8 mouse cellular contexts compared by ENCODE assay signal in genomic region chr15:27647686-27648085, GRCm38 (mm10). TPM values are rescaled to one million over a fixed set of nuclear protein-coding genes. Genes with fewer than 3 reads are reported as not detected.
DNase-seq lines count a peak whose midpoint lies in the region; ATAC-seq and TF ChIP-seq lines count a peak whose summit lies in the region.
"Had no signal": no experiment of that assay in that cellular context is flagged by ENCODE, and none has a peak within 500 bp of the region (broad histone marks: within the 10 kb centered on the region; RNA-seq: fewer than 3 reads in every experiment).

No protein-coding gene starts in this region.

- H3K4me3 ChIP-seq in intestine, postnatal 0 days (ENCODE audit: low read depth, low read length): no peak overlapping the region
- H3K4me3 ChIP-seq in intestine, embryonic 15.5 days (replicated peaks): no peak overlapping the region
- H3K4me3 ChIP-seq in MEL (ENCODE audit: control insufficient read depth in 1 of 2, insufficient read depth in 1 of 2, low read depth in 2 of 2, low read length in 2 of 2): no peak overlapping the region

- H3K27me3 ChIP-seq in intestine, postnatal 0 days (replicated peaks; ENCODE audit: control insufficient read depth, insufficient read depth, low read length): no peaks in the 10 kb centered on the region
- no peaks in the 10 kb centered on the region for H3K27me3 ChIP-seq in intestine, embryonic 15.5 days (replicated peaks)
- peaks cover 0 to 2% of the 10 kb centered on the region in 2 experiments; a peak in 2 of 4 replicates for H3K27me3 ChIP-seq in MEL (ENCODE audit: control insufficient read depth in 1 of 2, insufficient read depth in 2 of 2, low read length in 2 of 2)

- no peak overlapping the region for H3K4me2 ChIP-seq in intestine, postnatal 0 days (replicated peaks; ENCODE audit: low read depth)
- H3K4me2 ChIP-seq in intestine, embryonic 15.5 days (replicated peaks): no peak overlapping the region

- no peaks in the 10 kb centered on the region for H3K9me3 ChIP-seq in intestine, postnatal 0 days (ENCODE audit: control insufficient read depth)
- H3K9me3 ChIP-seq in intestine, embryonic 15.5 days: no peaks in the 10 kb centered on the region
- H3K9me3 ChIP-seq in MEL (replicated peaks; ENCODE audit: insufficient read depth, low read length): no peaks in the 10 kb centered on the region

- no peak for ATAC-seq in intestine, postnatal 0 days
- no peak for ATAC-seq in intestine, embryonic 15.5 days
- no peak for ATAC-seq in monocyte, adult 5-6 weeks (replicated peaks; ENCODE audit: insufficient number of reproducible peaks, low FRiP score, low TSS enrichment, poor library complexity, severe bottlenecking)

- TF ChIP-seq RAD21 in MEL (IDR thresholded peaks at IDR 0.05; ENCODE audit: low read depth, low read length): peak; percentile 99

- WGBS in intestine, postnatal 0 days: 47% methylated on average over 3 of the region's 3 CpGs
- WGBS in intestine, embryonic 15.5 days: 43% methylated on average over 3 of the region's 3 CpGs

- TF ChIP-seq EP300 in MEL (IDR thresholded peaks at IDR 0.05; ENCODE audit: low read depth in 1 of 2, low read length in 2 of 2): no peak

- peak; percentile 69 for TF ChIP-seq CTCF in intestine, postnatal 0 days (IDR thresholded peaks at IDR 0.05; ENCODE audit: low read depth)
- TF ChIP-seq CTCF in MEL (IDR thresholded peaks at IDR 0.05 in 2 of 3, conservative IDR thresholded peaks at IDR 0.05 in 1 of 3; ENCODE audit: control insufficient read depth in 1 of 3, insufficient read depth in 1 of 3, low read depth in 2 of 3, low read length in 3 of 3, poor library complexity in 1 of 3, severe bottlenecking in 1 of 3): peak; percentile 34 to 82 (median 48); a peak in 5 of 6 replicates

- DNase-seq in A20 (ENCODE audit: low read depth, low spot score) (peak; percentile 47), MEL (ENCODE audit: low read depth, low spot score) (peak; percentile 66)
- DNase-seq in induced T-regulatory cell, adult 2 months (ENCODE audit: low read depth): peak; percentile 88
- no peak for DNase-seq in T-cell, adult 2 months (ENCODE audit: low spot score)
- DNase-seq: cerebellum, adult 18-20 months had no signal

- H3K36me3 ChIP-seq in intestine, postnatal 0 days (ENCODE audit: control insufficient read depth, insufficient read depth): no peaks in the 10 kb centered on the region
- no peaks in the 10 kb centered on the region for H3K36me3 ChIP-seq in intestine, embryonic 15.5 days
- H3K36me3 ChIP-seq in MEL (ENCODE audit: control insufficient read depth in 1 of 2, insufficient read depth in 2 of 2, low read length in 2 of 2): no peaks in the 10 kb centered on the region

- no peaks in the 10 kb centered on the region for H3K4me1 ChIP-seq in intestine, postnatal 0 days (replicated peaks; ENCODE audit: control insufficient read depth, insufficient read depth, low read length)
- H3K4me1 ChIP-seq in intestine, embryonic 15.5 days (replicated peaks): no peaks in the 10 kb centered on the region
- H3K4me1 ChIP-seq in MEL (ENCODE audit: control insufficient read depth in 1 of 2, insufficient read depth in 2 of 2, low read length in 2 of 2): no peaks in the 10 kb centered on the region

- no peaks in the 10 kb centered on the region for H3K79me2 ChIP-seq in MEL (ENCODE audit: control insufficient read depth, insufficient read depth, low read length, poor library complexity)

- no peak overlapping the region for H3K27ac ChIP-seq in intestine, postnatal 0 days (ENCODE audit: low read depth, low read length)
- H3K27ac ChIP-seq in intestine, embryonic 15.5 days: no peak overlapping the region
- H3K27ac ChIP-seq in MEL (ENCODE audit: control insufficient read depth, low read depth, low read length): no peak overlapping the region

- H3K9ac ChIP-seq in intestine, postnatal 0 days (ENCODE audit: low read depth, low read length): no peak overlapping the region
- no peak overlapping the region for H3K9ac ChIP-seq in intestine, embryonic 15.5 days
- H3K9ac ChIP-seq in MEL (ENCODE audit: control insufficient read depth, low read depth, low read length, poor library complexity, severe bottlenecking): no peak overlapping the region

- no peak for TF ChIP-seq POLR2A in MEL (IDR thresholded peaks at IDR 0.05; ENCODE audit: control insufficient read depth in 1 of 2, insufficient read depth in 1 of 2, low read depth in 1 of 2, low read length in 2 of 2, poor library complexity in 1 of 2)

TF ChIP-seq in MEL, 35 proteins besides CTCF, POLR2A, EP300 and RAD21:
- TF ChIP-seq SMC3 (IDR thresholded peaks at IDR 0.05; ENCODE audit: low read depth, low read length) (peak; percentile 88), TBP (IDR thresholded peaks at IDR 0.05; ENCODE audit: low read depth, low read length) (no peak), ZNF384 (IDR thresholded peaks at IDR 0.05; ENCODE audit: low read depth, low read length) (peak; percentile 48), NRF1 (IDR thresholded peaks at IDR 0.05; ENCODE audit: insufficient read depth, low read depth, low read length, poor library complexity, severe bottlenecking) (no peak), BHLHE40 (IDR thresholded peaks at IDR 0.05; ENCODE audit: borderline replicate concordance, low read depth, low read length) (0 out of 2 replicates have a peak, but pooled peaks have one; percentile 9), KAT2A (conservative IDR thresholded peaks at IDR 0.05; ENCODE audit: low read depth, low read length) (no peak), ZC3H11A (IDR thresholded peaks at IDR 0.05; ENCODE audit: low read depth, low read length) (peak; percentile 91), CHD1 (IDR thresholded peaks at IDR 0.05; ENCODE audit: low read depth, low read length) (no peak), ETS1 (IDR thresholded peaks at IDR 0.05; ENCODE audit: low read depth, low read length) (no peak), MAFK (IDR thresholded peaks at IDR 0.05; ENCODE audit: borderline replicate concordance, low read depth, low read length) (no peak), MYB (IDR thresholded peaks at IDR 0.05; ENCODE audit: low read depth, low read length) (no peak), CHD2 (IDR thresholded peaks at IDR 0.05; ENCODE audit: low read length) (no peak), USF2 (IDR thresholded peaks at IDR 0.05; ENCODE audit: borderline replicate concordance in 1 of 2, insufficient read depth in 1 of 2, low read depth in 1 of 2, low read length in 2 of 2) (no peak), POLR2AphosphoS2 (IDR thresholded peaks at IDR 0.05; ENCODE audit: low read length) (no peak), USF1 (IDR thresholded peaks at IDR 0.05; ENCODE audit: low read depth, low read length) (no peak), TCF12 (IDR thresholded peaks at IDR 0.05; ENCODE audit: low read depth, low read length) (no peak), E2F4 (IDR thresholded peaks at IDR 0.05; ENCODE audit: borderline replicate concordance, low read depth, low read length) (no peak), MAZ (IDR thresholded peaks at IDR 0.05; ENCODE audit: low read depth, low read length) (no peak), NELFE (IDR thresholded peaks at IDR 0.05; ENCODE audit: low read depth, low read length) (no peak)

RNA-seq across cellular contexts. Expression of gene Otulin, which starts 17.2 kb away (rescaled TPM):
- 29.9 and 30.8 TPM in 2 replicates for polyA plus RNA-seq in intestine, postnatal 0 days (2015; fragmentation: Nextera tagmentation; extraction: Ambion mirVana)
- polyA plus RNA-seq in intestine, embryonic 15.5 days (2015; fragmentation: Nextera tagmentation; extraction: Ambion mirVana): 31.3 and 32.8 TPM in 2 replicates
- total RNA-seq in MEL (2012; rRNA removed): 64.2 and 65.5 TPM in 2 replicates
- polyA plus RNA-seq in MEL (2012; ENCODE audit: insufficient read depth in 1 of 2, insufficient read length in 2 of 2, low read depth in 1 of 2, low replicate concordance in 2 of 2, missing spikeins in 1 of 2): 10 to 100 TPM in 1 of 2 experiments, not detected in 1; 70.6 TPM
- total RNA-seq in monocyte, adult 5-6 weeks (2017): 78.2 to 132 TPM (median 118 TPM) in 3 replicates

RNA-seq across cellular contexts. Expression of gene Otulinl, which starts 33.7 kb away (rescaled TPM):
- polyA plus RNA-seq in intestine, postnatal 0 days (2015; fragmentation: Nextera tagmentation; extraction: Ambion mirVana): 8.9 and 9.0 TPM in 2 replicates
- 10.9 and 11.4 TPM in 2 replicates for polyA plus RNA-seq in intestine, embryonic 15.5 days (2015; fragmentation: Nextera tagmentation; extraction: Ambion mirVana)
- total RNA-seq in MEL (2012; rRNA removed): 0.42 and 0.50 TPM in 2 replicates
- polyA plus RNA-seq in MEL (2012; ENCODE audit: insufficient read depth in 1 of 2, insufficient read length in 2 of 2, low read depth in 1 of 2, low replicate concordance in 2 of 2, missing spikeins in 1 of 2): under 1 TPM in 1 of 2 experiments, not detected in 1; 0.14 TPM
- total RNA-seq in monocyte, adult 5-6 weeks (2017): 110 to 158 TPM (median 149 TPM) in 3 replicates
